Mouse (Mus musculus) stomach, embryonic 14.5 days (tissue): ENCODE measurements around the gene Ncs1. TPM values are rescaled to one million over a fixed set of nuclear protein-coding genes. Genes with fewer than 3 reads are reported as not detected.

Experiments used
- ATAC-seq: fragments of 200-750 bp; cut with Nextera tagmentation; 2 replicates; pipeline ENCODE4 v1.8.0; 2017; ENCODE audit warnings: low read depth, moderate TSS enrichment; ENCODE audit not compliant: insufficient number of reproducible peaks, insufficient read depth, low FRiP score
- H3K27ac ChIP-seq: fragments of 300-500 bp; sonication (generic); 2 replicates; pipeline ENCODE4 v1.5.1; 2014; ENCODE audit warnings: mild to moderate bottlenecking, low read length, moderate library complexity, mixed read lengths
- H3K27me3 ChIP-seq: fragments of 300-500 bp; sonication (generic); 2 replicates; pipeline ENCODE4 v1.6.1; 2014; ENCODE audit warnings: low read length, control low read depth, mixed read lengths; ENCODE audit not compliant: control insufficient read depth, insufficient read depth
- H3K36me3 ChIP-seq: fragments of 300-500 bp; sonication (generic); 2 replicates; pipeline ENCODE4 v1.6.1; 2014; ENCODE audit warnings: mild to moderate bottlenecking, control low read depth, low read length, moderate library complexity, mixed read lengths; ENCODE audit not compliant: control insufficient read depth, insufficient read depth
- H3K4me1 ChIP-seq: fragments of 300-500 bp; sonication (generic); 2 replicates; pipeline ENCODE4 v1.6.1; 2014; ENCODE audit warnings: low read length, control low read depth, mixed read lengths; ENCODE audit not compliant: control insufficient read depth, insufficient read depth
- H3K4me2 ChIP-seq: fragments of 300-500 bp; sonication (generic); replicated peaks from 2 replicates; pipeline ENCODE4 v1.6.1; 2014; ENCODE audit warnings: low read depth, low read length, control low read depth
- H3K4me3 ChIP-seq: fragments of 300-500 bp; sonication (generic); 2 replicates; pipeline ENCODE4 v1.5.1; 2014; ENCODE audit warnings: low read depth, low read length, control low read depth
- H3K9ac ChIP-seq: fragments of 300-500 bp; sonication (generic); replicated peaks from 2 replicates; pipeline ENCODE4 v1.6.1; 2014; ENCODE audit warnings: low read depth, mild to moderate bottlenecking, control low read depth, low read length, moderate library complexity, mixed read lengths
- H3K9me3 ChIP-seq: fragments of 300-500 bp; sonication (generic); 2 replicates; pipeline ENCODE4 v1.6.1; 2016; ENCODE audit warnings: low read depth, low read length, control low read depth; ENCODE audit not compliant: control insufficient read depth
- WGBS: fragments of 180-500 bp; shearing (Covaris S2); extraction: QIAGEN DNeasy Blood & Tissue Kit; methylation state at CpG from one replicate; pipeline ENCODE4 v1.1.7; 2014; 5-methylcytosine and 5-hydroxymethylcytosine counted together
- polyA plus RNA-seq: library from polyadenylated mRNA; unstranded; fragments of >200 nt; fragmentation: Nextera tagmentation; extraction: Ambion mirVana; gene quantifications from 2 replicates; pipeline ENCODE4 v1.2.1, GENCODE M21; 2014

Gene Ncs1
- polyA plus RNA-seq, 1 experiment from 2014 or later = 36.0 TPM

DNA sequence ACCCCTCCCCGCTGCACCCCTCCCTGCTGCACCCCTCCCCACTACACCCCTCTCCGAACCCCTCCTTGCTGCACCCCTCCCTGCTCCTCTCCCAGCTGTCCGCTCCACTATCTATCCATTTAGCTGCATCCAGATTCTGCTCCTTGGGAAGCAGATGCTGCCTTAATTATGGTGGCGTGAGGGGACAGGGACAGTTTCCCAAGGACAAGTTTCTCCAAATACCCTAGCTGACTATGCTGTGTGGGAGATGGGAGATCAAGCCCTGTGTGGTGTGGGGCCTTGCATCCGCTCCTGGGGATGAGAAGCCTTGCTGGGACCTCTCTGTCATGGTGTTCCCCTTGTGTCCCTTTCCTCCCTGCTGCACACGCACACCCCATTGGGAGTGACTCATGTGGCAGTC is 29.4 kb downstream of the Ncs1 start:
- no peak overlapping the region for H3K4me2 ChIP-seq
- no peaks in the 10 kb centered on the region; the same call in 1 of the 2 replicates for H3K36me3 ChIP-seq
- H3K9me3 ChIP-seq = no peaks in the 10 kb centered on the region
- no peaks in the 10 kb centered on the region for H3K4me1 ChIP-seq
- no peak overlapping the region for H3K27ac ChIP-seq
- ATAC-seq = no peak
- H3K4me3 ChIP-seq = no peak overlapping the region
- H3K9ac ChIP-seq = no peak overlapping the region
- WGBS = 89% methylated on average over 6 of the region's 6 CpGs
- no peaks in the 10 kb centered on the region for H3K27me3 ChIP-seq

DNA sequence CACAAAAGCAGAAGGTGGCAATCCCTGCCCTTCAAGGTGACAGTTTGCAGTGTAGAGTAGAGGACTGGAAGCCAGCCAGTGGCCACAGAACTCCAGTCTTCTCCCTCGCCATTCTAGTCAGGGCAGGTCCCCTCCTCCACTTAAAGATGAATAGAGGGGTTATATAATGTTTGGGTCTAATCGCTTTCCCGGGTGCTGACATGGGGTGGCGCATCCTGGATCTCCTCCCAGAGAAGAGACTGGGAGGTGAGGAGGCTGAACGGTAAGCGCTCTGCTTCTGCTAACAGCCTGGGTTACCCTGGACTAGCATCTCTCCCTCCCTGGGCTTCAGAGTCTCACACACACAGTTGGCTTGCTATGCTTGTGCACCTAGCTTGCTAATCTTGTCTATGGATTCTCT is 32.2 kb downstream of the Ncs1 start:
- Histone ChIP-seq H3K9ac (no peak overlapping the region), H3K9me3 (no peaks in the 10 kb centered on the region), H3K4me3 (no peak overlapping the region), H3K4me1 (no peaks in the 10 kb centered on the region), H3K27me3 (no peaks in the 10 kb centered on the region), H3K4me2 (no peak overlapping the region), H3K36me3 (no peaks in the 10 kb centered on the region; the same call in 1 of the 2 replicates), H3K27ac (no peak overlapping the region)
- ATAC-seq = no peak
- WGBS = 75% methylated on average over 6 of the region's 6 CpGs

DNA sequence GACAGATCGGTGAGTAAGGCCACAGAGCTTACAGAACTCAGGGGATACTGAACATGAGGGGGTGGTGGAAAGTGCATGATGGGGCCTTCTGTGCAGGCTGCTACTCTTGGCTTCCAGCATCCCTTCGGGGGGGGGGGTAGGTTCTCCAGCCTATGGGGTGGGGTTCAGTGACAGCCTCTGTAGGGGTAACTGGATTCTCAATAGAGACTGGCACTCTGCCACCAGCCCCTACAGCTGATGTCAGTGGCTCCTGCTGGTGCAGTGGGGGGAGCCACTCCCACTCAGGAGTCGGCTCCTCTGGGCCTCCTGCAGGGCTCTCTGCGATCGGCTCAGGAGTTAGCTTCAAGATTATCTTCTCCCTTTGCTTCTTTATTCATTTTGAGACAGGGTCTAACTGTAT is 32.9 kb downstream of the Ncs1 start:
- H3K9me3 ChIP-seq = no peaks in the 10 kb centered on the region
- no peak for ATAC-seq
- H3K27ac ChIP-seq = no peak overlapping the region
- no peak overlapping the region for H3K4me2 ChIP-seq
- no peaks in the 10 kb centered on the region; the same call in 1 of the 2 replicates for H3K36me3 ChIP-seq
- no peak overlapping the region for H3K4me3 ChIP-seq
- no peaks in the 10 kb centered on the region for H3K4me1 ChIP-seq
- WGBS = 76% methylated on average over 5 of the region's 5 CpGs
- no peaks in the 10 kb centered on the region for H3K27me3 ChIP-seq
- H3K9ac ChIP-seq = no peak overlapping the region

DNA sequence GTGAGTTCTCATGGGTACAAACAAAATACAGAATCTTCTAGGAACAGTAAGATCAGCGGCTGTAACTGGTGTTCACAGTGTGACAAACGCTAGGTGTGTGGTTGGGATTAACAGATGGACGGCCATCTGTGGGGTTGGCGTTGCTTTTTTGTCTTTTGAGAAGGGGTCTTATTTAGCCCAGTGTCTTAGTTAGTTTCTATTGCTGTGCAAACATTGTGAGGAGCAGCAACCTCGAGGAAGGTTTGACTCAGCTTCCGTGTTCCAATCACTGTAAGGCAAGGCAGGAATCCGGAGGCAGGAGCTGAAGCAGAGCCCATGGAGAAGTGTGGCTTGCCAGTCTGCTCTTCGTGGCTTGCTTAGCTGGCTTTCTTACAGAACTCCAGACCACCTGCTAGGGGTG is 35.5 kb downstream of the Ncs1 start:
- Histone ChIP-seq H3K4me3 (no peak overlapping the region), H3K9me3 (no peaks in the 10 kb centered on the region), H3K4me2 (no peak overlapping the region), H3K36me3 (peaks cover 5% of the 10 kb centered on the region), H3K4me1 (no peaks in the 10 kb centered on the region), H3K9ac (no peak overlapping the region), H3K27me3 (no peaks in the 10 kb centered on the region), H3K27ac (no peak overlapping the region)
- no peak for ATAC-seq
- 89% methylated on average over 8 of the region's 8 CpGs for WGBS

DNA sequence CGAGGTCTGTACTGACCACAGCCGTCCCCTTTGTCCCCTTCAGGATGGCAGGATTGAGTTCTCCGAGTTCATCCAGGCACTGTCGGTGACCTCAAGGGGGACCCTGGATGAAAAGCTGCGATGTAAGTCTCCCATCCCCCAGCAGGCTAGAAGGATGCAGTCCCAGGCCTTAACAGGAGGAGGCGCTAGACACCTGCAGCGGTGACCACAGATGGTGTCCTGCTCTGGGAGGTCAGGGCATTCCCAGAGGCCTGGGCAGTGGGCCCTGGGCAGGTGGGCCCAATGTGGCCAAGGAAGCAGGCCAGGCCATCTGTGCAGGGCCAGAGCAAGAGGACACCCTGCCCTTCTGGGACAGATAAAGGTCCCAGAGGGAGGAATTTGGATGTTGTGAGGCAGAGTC is 36.6 kb downstream of the Ncs1 start:
- no peak overlapping the region for H3K4me3 ChIP-seq
- no peaks in the 10 kb centered on the region for H3K27me3 ChIP-seq
- no peak for ATAC-seq
- H3K4me2 ChIP-seq = no peak overlapping the region
- no peak overlapping the region for H3K9ac ChIP-seq
- no peak overlapping the region for H3K27ac ChIP-seq
- H3K9me3 ChIP-seq = no peaks in the 10 kb centered on the region
- H3K4me1 ChIP-seq = no peaks in the 10 kb centered on the region
- 60% methylated on average over 7 of the region's 7 CpGs for WGBS
- peaks cover 5% of the 10 kb centered on the region for H3K36me3 ChIP-seq

DNA sequence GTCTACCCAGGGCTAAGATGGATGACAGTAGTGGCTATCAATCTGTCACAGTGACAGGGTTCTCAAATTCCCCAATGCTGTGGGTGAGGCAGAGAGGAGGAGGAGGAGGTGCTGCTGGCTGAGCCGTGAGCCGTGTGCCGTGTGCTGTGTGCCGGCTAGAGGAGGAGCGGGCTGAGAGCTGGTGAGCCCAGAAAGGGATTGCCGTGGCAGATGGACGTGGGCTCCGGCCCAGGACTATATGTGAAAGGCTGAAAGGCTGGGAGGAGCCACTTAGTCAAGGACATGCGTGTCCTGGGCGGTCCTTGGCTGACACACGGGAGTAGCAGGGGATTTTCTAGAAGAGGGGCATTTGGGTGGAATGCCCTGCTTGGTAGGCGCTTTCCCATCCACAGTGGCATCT is 37.3 kb downstream of the Ncs1 start:
- ATAC-seq = no peak
- WGBS = 93% methylated on average over 12 of the region's 12 CpGs
- H3K36me3 ChIP-seq = peaks cover 5% of the 10 kb centered on the region

DNA sequence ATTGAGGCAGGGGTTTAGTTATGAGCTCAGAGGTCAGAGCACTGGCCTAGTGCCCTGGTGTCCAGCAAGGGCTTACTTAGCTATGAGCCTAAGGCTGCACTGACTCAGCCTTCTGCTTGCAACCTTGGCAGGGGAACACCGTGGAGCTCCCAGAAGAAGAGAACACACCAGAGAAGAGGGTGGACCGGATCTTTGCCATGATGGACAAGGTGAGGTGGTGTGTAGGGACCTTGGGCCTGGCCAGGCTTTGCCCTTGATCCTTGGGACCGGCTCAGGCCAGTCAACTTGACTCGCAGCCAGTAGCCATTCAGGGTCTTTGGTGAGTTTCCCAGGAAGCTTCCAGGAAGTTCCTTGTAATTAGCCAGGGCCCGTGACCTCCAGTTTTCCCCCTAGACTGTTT is 38.9 kb downstream of the Ncs1 start:
- no peak overlapping the region for H3K4me3 ChIP-seq
- no peaks in the 10 kb centered on the region for H3K27me3 ChIP-seq
- H3K4me2 ChIP-seq = no peak overlapping the region
- H3K9ac ChIP-seq = no peak overlapping the region
- WGBS = 87% methylated on average over 5 of the region's 5 CpGs
- peaks cover 5% of the 10 kb centered on the region for H3K36me3 ChIP-seq
- no peaks in the 10 kb centered on the region for H3K9me3 ChIP-seq
- no peak overlapping the region for H3K27ac ChIP-seq
- H3K4me1 ChIP-seq = no peaks in the 10 kb centered on the region
- ATAC-seq = no peak

More for the DNA sequence above, 37.3 kb downstream of the Ncs1 start:
- no peak overlapping the region for H3K4me3 ChIP-seq
- H3K9ac ChIP-seq = no peak overlapping the region
- no peak overlapping the region for H3K4me2 ChIP-seq
- H3K9me3 ChIP-seq = no peaks in the 10 kb centered on the region
- H3K27ac ChIP-seq = no peak overlapping the region
- H3K27me3 ChIP-seq = no peaks in the 10 kb centered on the region
- no peaks in the 10 kb centered on the region for H3K4me1 ChIP-seq

DNA sequence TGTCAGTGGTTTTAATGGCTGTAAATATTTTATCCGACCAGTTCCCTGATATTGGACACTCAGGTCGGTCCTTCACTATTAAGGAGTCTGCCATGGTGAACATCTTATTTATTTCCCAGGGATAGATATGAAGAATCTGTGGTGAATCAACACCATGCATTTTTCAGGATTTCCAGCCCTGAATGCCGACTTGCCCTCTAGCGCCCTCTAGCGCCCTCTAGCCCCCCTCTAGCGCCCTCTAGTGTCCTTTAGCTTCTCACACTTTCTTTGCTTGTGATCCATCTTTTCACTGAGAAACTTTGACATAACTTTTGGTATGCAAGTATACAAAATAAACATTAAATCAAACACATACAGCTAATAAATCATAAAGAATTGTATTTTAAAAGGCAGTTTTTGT is 45.8 kb downstream of the Ncs1 start:
- ATAC-seq = no peak
- H3K4me2 ChIP-seq = no peak overlapping the region
- no peaks in the 10 kb centered on the region for H3K27me3 ChIP-seq
- no peak overlapping the region for H3K9ac ChIP-seq
- no peak overlapping the region for H3K4me3 ChIP-seq
- no peaks in the 10 kb centered on the region for H3K9me3 ChIP-seq
- WGBS = 10% methylated on average over 6 of the region's 6 CpGs
- peaks cover 10% of the 10 kb centered on the region; the same call in 1 of the 2 replicates for H3K36me3 ChIP-seq
- H3K4me1 ChIP-seq = no peaks in the 10 kb centered on the region
- H3K27ac ChIP-seq = no peak overlapping the region

DNA sequence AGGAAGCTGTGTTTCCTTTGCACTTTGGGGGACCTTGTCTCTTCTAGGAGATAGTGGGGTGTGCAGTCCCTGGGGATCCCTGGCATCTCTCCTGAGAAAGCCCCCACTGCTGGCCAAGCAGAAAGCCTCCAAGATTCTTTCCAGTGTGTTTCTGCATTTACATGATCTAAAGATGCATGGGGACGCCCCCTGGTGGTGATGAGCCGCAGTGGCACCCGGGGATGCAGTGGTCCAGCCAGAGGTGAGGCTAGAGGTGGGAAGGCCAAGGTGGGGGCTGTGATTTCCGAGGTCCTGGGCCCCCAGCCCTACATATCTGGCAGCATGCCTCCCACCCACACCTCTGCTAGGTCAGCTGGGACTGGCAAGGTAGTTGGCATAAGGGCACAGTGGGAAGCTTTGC is 49.4 kb downstream of the Ncs1 start:
- Histone ChIP-seq H3K27ac (no peak overlapping the region), H3K36me3 (peaks cover 10% of the 10 kb centered on the region; the same call in 1 of the 2 replicates), H3K4me3 (no peak overlapping the region), H3K4me1 (peaks cover 6% of the 10 kb centered on the region; the same call in 1 of the 2 replicates), H3K9me3 (no peaks in the 10 kb centered on the region), H3K4me2 (no peak overlapping the region), H3K27me3 (no peaks in the 10 kb centered on the region), H3K9ac (no peak overlapping the region)
- WGBS = 3% methylated on average over 4 of the region's 4 CpGs
- no peak for ATAC-seq
